Mouse (Mus musculus): ENCODE measurements around the gene Ttll7.

DNA sequence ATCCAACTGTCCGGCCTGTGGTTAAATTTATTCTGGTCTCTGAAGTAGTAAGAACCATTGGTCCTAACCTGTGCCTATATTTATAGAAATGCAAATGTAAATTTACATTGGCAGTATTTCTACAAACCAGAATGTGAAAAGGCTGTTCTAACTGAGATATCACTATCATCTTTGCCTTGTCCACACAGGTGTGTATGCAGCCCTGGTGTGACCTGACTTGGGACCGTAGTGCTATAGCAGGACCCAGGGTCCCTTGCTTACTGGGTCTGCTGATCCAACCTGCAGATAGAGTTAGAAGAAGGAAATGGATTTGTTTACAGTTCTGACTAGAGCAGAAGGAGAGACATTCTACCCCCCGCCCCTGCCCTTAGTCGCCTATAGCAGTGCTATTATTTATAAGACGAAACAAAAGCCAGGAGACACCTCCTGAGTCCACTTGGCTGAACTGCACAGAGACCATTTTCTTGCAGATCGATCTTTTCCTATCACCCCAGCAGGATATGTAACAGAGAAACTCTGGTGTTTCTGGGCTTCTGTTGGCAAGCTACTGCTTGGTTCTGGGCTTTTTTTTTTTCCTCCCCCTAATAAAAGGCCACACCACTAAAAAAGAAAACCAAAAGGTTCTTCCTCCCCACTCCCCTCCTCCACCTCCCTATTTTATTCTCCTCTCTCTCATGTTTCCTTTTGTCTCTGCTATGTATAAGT is 75.3 kb downstream of the Ttll7 start:
- TF ChIP-seq POLR2A (IDR thresholded peaks at IDR 0.05; ENCODE audit: extremely low read depth, insufficient read depth, low read length), result no peak
- no peak for TF ChIP-seq CTCF (IDR thresholded peaks at IDR 0.05; ENCODE audit: extremely low read depth, insufficient read depth, low read length)
